Mouse (Mus musculus): ENCODE measurements around the gene Lrguk. TPM values are rescaled to one million over a fixed set of nuclear protein-coding genes. Genes with fewer than 3 reads are reported as not detected.

The Lrguk gene
- polyA plus RNA-seq, 1 experiment from 2014 or later, result 1.3 TPM

DNA sequence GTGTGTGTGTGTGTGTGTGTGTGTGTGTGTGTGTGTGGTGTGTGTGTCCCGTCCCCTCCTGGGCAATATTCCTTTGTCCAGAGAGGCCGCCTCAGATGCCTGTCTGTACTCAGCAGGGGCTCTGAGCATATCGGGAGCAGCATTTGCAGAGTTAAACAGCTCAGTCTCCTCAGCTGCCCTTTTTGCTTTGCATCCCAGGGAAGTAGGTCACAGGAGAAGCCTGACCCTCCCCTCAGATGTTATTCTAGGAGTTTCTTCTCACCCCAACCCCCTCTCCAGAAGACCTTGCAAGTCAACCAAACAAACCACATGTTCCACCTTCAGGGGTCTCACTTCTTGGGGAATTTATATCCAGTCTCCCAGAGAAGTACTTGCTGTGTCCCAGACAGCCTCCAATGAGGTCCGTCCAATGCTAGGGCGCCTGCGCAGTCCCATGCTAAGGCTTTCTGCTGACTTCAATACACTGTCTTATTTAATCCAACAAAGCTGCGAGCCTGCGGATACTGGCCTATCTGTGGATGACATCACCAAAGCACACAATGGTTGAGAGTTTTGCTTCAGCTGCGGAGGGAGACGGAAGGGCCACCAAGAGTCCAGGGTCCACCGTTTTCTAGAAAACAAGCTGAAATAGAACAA, 17.4 kb downstream of the Lrguk start:
- no peaks in the 10 kb centered on the region for H3K4me1 ChIP-seq (ENCODE audit: control insufficient read depth, insufficient read depth, low read length)
- H3K9ac ChIP-seq (replicated peaks; ENCODE audit: low read depth, low read length), result no peak overlapping the region
- no peak overlapping the region for H3K4me3 ChIP-seq (ENCODE audit: low read depth, low read length)
- H3K4me2 ChIP-seq (ENCODE audit: low read depth, low read length), result no peak overlapping the region
- no peak for ATAC-seq (ENCODE audit: low read depth)
- WGBS, result 69% methylated on average over 11 of the region's 11 CpGs
- no peaks in the 10 kb centered on the region for H3K27me3 ChIP-seq (ENCODE audit: control insufficient read depth, insufficient read depth, low read length)
- no peak overlapping the region for H3K27ac ChIP-seq (ENCODE audit: low read depth, low read length)
- H3K9me3 ChIP-seq (ENCODE audit: control insufficient read depth, low read length), result no peaks in the 10 kb centered on the region
- no peaks in the 10 kb centered on the region for H3K36me3 ChIP-seq (ENCODE audit: control insufficient read depth, insufficient read depth, low read length)

DNA sequence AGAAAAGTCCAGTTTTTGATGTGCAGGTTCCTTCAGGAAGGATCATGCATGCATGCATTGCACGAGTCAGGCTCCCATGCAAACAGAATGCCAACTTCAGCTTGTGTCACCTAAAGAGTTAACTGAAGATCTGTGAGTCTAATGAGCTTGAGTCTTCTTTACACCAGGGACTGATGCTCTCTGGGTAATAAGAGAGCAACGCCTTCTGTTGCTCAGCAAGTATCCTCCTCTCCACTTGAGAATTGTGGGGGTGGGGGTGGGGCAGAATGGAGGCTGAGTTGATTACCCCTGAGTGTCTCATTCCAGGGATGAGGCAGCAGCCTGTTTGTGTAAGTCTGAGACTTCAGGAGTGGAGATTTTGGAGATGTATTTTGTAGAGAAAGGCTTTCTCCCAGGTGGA, 20.2 kb downstream of the Lrguk start:
- no peak overlapping the region for H3K4me2 ChIP-seq (ENCODE audit: low read depth, low read length)
- H3K9ac ChIP-seq (replicated peaks; ENCODE audit: low read depth, low read length), result no peak overlapping the region
- H3K36me3 ChIP-seq (ENCODE audit: control insufficient read depth, insufficient read depth, low read length), result no peaks in the 10 kb centered on the region
- no peaks in the 10 kb centered on the region for H3K9me3 ChIP-seq (ENCODE audit: control insufficient read depth, low read length)
- no peaks in the 10 kb centered on the region for H3K4me1 ChIP-seq (ENCODE audit: control insufficient read depth, insufficient read depth, low read length)
- no peak overlapping the region for H3K4me3 ChIP-seq (ENCODE audit: low read depth, low read length)
- H3K27ac ChIP-seq (ENCODE audit: low read depth, low read length), result no peak overlapping the region
- WGBS, result 49% methylated on average over 2 of the region's 2 CpGs
- no peaks in the 10 kb centered on the region for H3K27me3 ChIP-seq (ENCODE audit: control insufficient read depth, insufficient read depth, low read length)
- ATAC-seq (ENCODE audit: low read depth), result no peak

DNA sequence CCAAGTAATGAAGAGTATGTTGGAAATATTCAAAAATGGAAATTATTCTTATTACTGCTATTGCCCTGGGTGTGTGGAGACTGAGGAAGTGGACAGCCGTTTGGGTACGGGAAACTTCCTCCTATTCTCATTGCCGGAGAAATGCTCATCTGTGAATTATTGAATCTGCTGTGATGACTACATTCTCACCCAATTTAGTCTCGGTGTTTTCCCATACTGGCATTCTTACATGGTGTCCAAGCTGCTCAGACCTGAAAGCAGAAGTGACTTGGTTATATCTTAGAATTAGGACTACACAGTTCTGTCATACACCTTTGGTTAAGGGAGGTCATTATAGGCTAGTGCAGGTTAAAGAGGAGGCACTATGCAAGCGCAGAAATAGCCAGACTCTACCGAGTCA, 30.5 kb downstream of the Lrguk start:
- Histone ChIP-seq H3K9ac (replicated peaks; ENCODE audit: low read depth, low read length) (no peak overlapping the region), H3K4me1 (ENCODE audit: control insufficient read depth, insufficient read depth, low read length) (no peaks in the 10 kb centered on the region), H3K4me2 (ENCODE audit: low read depth, low read length) (no peak overlapping the region), H3K9me3 (ENCODE audit: control insufficient read depth, low read length) (no peaks in the 10 kb centered on the region), H3K27me3 (ENCODE audit: control insufficient read depth, insufficient read depth, low read length) (no peaks in the 10 kb centered on the region), H3K27ac (ENCODE audit: low read depth, low read length) (no peak overlapping the region), H3K4me3 (ENCODE audit: low read depth, low read length) (no peak overlapping the region), H3K36me3 (ENCODE audit: control insufficient read depth, insufficient read depth, low read length) (no peaks in the 10 kb centered on the region)
- ATAC-seq (ENCODE audit: low read depth), result no peak
- 89% methylated on average over 6 of the region's 6 CpGs for WGBS

DNA sequence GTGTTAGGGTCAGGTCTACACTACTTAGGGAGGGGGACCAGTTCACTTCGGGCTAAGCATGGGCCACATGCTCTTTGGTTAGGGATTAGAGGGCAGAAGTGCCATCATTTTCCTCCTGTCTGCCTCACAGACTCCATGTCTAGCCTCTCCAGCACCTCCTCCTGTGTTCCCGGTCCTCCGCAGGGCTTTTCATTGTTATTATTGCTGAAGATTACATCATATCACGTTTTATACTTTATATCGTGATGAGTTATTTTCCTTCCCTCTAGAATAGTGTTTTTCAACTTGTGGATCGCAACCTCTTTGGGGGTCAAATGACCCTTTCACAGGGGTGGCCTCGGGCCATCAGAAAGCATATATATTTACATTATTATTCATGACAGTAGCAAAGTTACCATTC, 37.5 kb downstream of the Lrguk start:
- Histone ChIP-seq H3K4me1 (ENCODE audit: control insufficient read depth, insufficient read depth, low read length) (no peaks in the 10 kb centered on the region), H3K27me3 (ENCODE audit: control insufficient read depth, insufficient read depth, low read length) (no peaks in the 10 kb centered on the region), H3K9ac (replicated peaks; ENCODE audit: low read depth, low read length) (no peak overlapping the region), H3K27ac (ENCODE audit: low read depth, low read length) (no peak overlapping the region), H3K36me3 (ENCODE audit: control insufficient read depth, insufficient read depth, low read length) (no peaks in the 10 kb centered on the region), H3K4me3 (ENCODE audit: low read depth, low read length) (no peak overlapping the region), H3K4me2 (ENCODE audit: low read depth, low read length) (no peak overlapping the region), H3K9me3 (ENCODE audit: control insufficient read depth, low read length) (no peaks in the 10 kb centered on the region)
- 93% methylated on average over 7 of the region's 7 CpGs for WGBS
- ATAC-seq (ENCODE audit: low read depth), result no peak

DNA sequence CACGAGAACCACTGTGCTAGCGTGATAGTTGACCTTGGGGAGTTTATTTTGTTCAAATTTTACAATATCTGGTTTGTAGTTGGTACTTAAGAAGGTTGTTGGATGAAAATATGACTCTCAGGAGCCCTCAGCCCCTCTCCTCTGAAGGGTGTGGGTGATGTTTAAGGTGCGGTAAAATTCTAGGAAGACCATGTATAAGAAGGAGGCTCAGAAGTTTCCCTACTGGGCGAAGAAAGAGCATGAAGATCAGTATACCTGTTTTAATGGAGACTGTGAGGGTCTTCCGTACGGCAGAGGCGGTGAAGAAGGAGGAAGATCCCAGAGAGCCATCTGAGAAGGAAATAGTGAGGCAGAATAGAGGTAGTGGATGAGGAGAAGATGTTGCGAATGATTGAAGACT, 38.0 kb downstream of the Lrguk start:
- H3K36me3 ChIP-seq (ENCODE audit: control insufficient read depth, insufficient read depth, low read length), result no peaks in the 10 kb centered on the region
- no peak overlapping the region for H3K4me3 ChIP-seq (ENCODE audit: low read depth, low read length)
- no peaks in the 10 kb centered on the region for H3K9me3 ChIP-seq (ENCODE audit: control insufficient read depth, low read length)
- H3K27me3 ChIP-seq (ENCODE audit: control insufficient read depth, insufficient read depth, low read length), result no peaks in the 10 kb centered on the region
- WGBS, result 97% methylated on average over 8 of the region's 8 CpGs
- ATAC-seq (ENCODE audit: low read depth), result no peak
- H3K4me2 ChIP-seq (ENCODE audit: low read depth, low read length), result no peak overlapping the region
- H3K4me1 ChIP-seq (ENCODE audit: control insufficient read depth, insufficient read depth, low read length), result no peaks in the 10 kb centered on the region
- H3K9ac ChIP-seq (replicated peaks; ENCODE audit: low read depth, low read length), result no peak overlapping the region
- no peak overlapping the region for H3K27ac ChIP-seq (ENCODE audit: low read depth, low read length)

DNA sequence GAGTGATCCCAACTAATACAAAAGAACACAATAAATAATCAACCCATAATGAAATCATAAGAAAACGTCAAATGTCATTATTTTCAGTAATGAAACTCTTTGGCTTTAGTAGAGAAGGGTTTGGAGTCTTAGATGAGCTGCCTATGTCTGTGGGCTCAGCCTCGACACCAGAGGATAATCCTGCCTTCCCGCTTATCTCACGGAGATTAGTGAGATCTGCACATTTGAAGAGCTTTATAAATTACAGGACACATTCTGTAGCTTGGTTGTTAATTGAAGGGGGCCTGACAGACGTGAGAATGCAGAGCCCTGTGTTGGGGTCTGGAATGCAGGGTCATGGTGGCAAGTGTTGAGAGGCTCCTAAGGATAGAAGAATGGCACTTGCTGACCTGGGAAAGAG, 42.7 kb downstream of the Lrguk start:
- Histone ChIP-seq H3K27ac (ENCODE audit: low read depth, low read length) (no peak overlapping the region), H3K4me2 (ENCODE audit: low read depth, low read length) (no peak overlapping the region), H3K27me3 (ENCODE audit: control insufficient read depth, insufficient read depth, low read length) (no peaks in the 10 kb centered on the region), H3K36me3 (ENCODE audit: control insufficient read depth, insufficient read depth, low read length) (no peaks in the 10 kb centered on the region), H3K4me1 (ENCODE audit: control insufficient read depth, insufficient read depth, low read length) (no peaks in the 10 kb centered on the region), H3K9me3 (ENCODE audit: control insufficient read depth, low read length) (no peaks in the 10 kb centered on the region), H3K9ac (replicated peaks; ENCODE audit: low read depth, low read length) (no peak overlapping the region), H3K4me3 (ENCODE audit: low read depth, low read length) (no peak overlapping the region)
- no peak for ATAC-seq (ENCODE audit: low read depth)
- 59% methylated on average over 5 of the region's 5 CpGs for WGBS

DNA sequence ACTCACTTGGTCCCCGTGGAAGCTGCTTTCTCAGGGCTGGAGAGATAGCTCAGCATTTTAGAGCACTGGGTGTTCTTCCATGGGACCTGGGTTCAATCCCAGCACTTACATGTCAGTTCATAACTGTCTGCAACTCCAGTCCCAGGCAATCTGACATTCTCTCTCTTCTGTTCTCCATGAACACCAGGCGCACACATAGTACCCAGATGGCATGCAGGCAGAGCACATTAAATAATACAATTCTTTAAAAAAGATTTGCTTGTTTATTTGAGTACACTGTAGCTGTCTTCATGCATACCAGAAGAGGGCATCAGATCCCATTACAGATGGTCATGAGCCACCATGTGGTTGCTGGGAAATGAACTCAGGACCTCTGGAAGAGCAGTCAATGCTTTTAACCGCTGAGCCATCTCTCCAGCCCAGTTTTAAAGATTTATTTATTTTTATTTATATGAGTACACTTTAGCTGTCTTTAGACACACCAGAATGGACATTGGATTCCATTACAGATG, 44.7 kb downstream of the Lrguk start:
- Histone ChIP-seq H3K27ac (ENCODE audit: low read depth, low read length) (no peak overlapping the region), H3K27me3 (ENCODE audit: control insufficient read depth, insufficient read depth, low read length) (no peaks in the 10 kb centered on the region), H3K36me3 (ENCODE audit: control insufficient read depth, insufficient read depth, low read length) (no peaks in the 10 kb centered on the region), H3K4me1 (ENCODE audit: control insufficient read depth, insufficient read depth, low read length) (no peaks in the 10 kb centered on the region), H3K4me3 (ENCODE audit: low read depth, low read length) (no peak overlapping the region), H3K9ac (replicated peaks; ENCODE audit: low read depth, low read length) (no peak overlapping the region), H3K9me3 (ENCODE audit: control insufficient read depth, low read length) (no peaks in the 10 kb centered on the region), H3K4me2 (ENCODE audit: low read depth, low read length) (no peak overlapping the region)
- WGBS, result 92% methylated on average over 3 of the region's 3 CpGs
- no peak for ATAC-seq (ENCODE audit: low read depth)

DNA sequence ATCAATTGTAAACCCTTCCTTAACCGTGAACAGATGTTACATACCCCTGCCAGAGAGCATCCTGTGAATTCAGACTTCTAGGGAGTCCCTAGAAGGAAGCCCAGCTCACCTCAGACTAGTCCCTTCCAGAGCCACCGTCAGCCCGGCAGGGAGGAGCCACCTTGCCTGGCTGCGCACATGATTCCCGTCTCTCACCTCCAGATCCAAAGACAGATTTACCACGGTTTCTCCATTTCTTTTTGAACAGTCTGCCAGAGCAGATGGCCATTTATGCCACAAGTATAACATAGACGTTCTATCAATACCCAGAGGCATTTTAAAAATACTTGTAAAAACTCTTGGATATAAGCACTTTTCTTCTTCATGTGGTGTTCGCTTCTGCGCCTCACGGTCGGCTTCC, 46.3 kb downstream of the Lrguk start:
- ATAC-seq (ENCODE audit: low read depth), result no peak
- H3K4me3 ChIP-seq (ENCODE audit: low read depth, low read length), result no peak overlapping the region
- no peaks in the 10 kb centered on the region for H3K27me3 ChIP-seq (ENCODE audit: control insufficient read depth, insufficient read depth, low read length)
- H3K9ac ChIP-seq (replicated peaks; ENCODE audit: low read depth, low read length), result no peak overlapping the region
- H3K4me1 ChIP-seq (ENCODE audit: control insufficient read depth, insufficient read depth, low read length), result no peaks in the 10 kb centered on the region
- WGBS, result 64% methylated on average over 11 of the region's 11 CpGs
- no peak overlapping the region for H3K4me2 ChIP-seq (ENCODE audit: low read depth, low read length)
- H3K9me3 ChIP-seq (ENCODE audit: control insufficient read depth, low read length), result no peaks in the 10 kb centered on the region
- H3K27ac ChIP-seq (ENCODE audit: low read depth, low read length), result no peak overlapping the region
- H3K36me3 ChIP-seq (ENCODE audit: control insufficient read depth, insufficient read depth, low read length), result no peaks in the 10 kb centered on the region

DNA sequence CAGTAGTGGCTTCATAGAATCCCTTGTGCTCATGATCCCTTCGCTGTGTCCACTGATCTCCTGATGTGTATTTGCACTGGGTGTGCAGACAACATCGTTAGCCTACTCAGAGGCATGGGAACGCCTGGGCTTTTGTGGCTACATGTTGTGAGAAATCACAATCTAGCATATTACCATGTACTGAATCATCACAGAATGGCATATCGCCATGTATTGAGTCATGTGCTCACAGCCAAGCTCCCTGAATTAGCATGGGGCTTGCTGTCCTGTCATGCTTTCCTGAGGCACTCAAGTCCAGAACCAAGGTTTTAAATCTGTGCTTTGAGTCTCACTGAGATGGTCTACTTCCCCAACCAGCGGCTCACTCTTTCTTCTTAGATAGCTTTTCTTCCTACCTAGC, 54.2 kb downstream of the Lrguk start:
- 94% methylated on average over 5 of the region's 5 CpGs for WGBS
- H3K4me3 ChIP-seq (ENCODE audit: low read depth, low read length), result no peak overlapping the region
- H3K9me3 ChIP-seq (ENCODE audit: control insufficient read depth, low read length), result no peaks in the 10 kb centered on the region
- ATAC-seq (ENCODE audit: low read depth), result no peak
- no peaks in the 10 kb centered on the region for H3K4me1 ChIP-seq (ENCODE audit: control insufficient read depth, insufficient read depth, low read length)
- no peak overlapping the region for H3K9ac ChIP-seq (replicated peaks; ENCODE audit: low read depth, low read length)
- no peaks in the 10 kb centered on the region for H3K27me3 ChIP-seq (ENCODE audit: control insufficient read depth, insufficient read depth, low read length)
- no peak overlapping the region for H3K4me2 ChIP-seq (ENCODE audit: low read depth, low read length)
- no peak overlapping the region for H3K27ac ChIP-seq (ENCODE audit: low read depth, low read length)
- no peaks in the 10 kb centered on the region for H3K36me3 ChIP-seq (ENCODE audit: control insufficient read depth, insufficient read depth, low read length)

Data from neural tube, embryonic 14.5 days (tissue).